Mouse (Mus musculus) embryonic facial prominence, embryonic 13.5 days (tissue): ENCODE data around the gene Lpgat1. TPM values are rescaled to one million over a fixed set of nuclear protein-coding genes. Genes with fewer than 3 reads are reported as not detected.

Experiments
- ATAC-seq: fragments of 200-750 bp; cut with Nextera tagmentation; 2 replicates; pipeline ENCODE4 v1.8.0; 2017; ENCODE audit warnings: low read depth; ENCODE audit not compliant: insufficient number of reproducible peaks, insufficient read depth, low FRiP score, low TSS enrichment
- H3K27ac ChIP-seq: fragments of 300-500 bp; sonication (generic); 2 replicates; pipeline ENCODE4 v1.5.1; 2015; ENCODE audit warnings: moderate library complexity, mild to moderate bottlenecking, inconsistent platforms
- H3K27me3 ChIP-seq: fragments of 300-500 bp; sonication (generic); 2 replicates; pipeline ENCODE4 v1.6.1; 2015; ENCODE audit warnings: mild to moderate bottlenecking, inconsistent platforms
- H3K36me3 ChIP-seq: fragments of 300-500 bp; sonication (generic); 2 replicates; pipeline ENCODE4 v1.6.1; 2015; ENCODE audit warnings: mild to moderate bottlenecking, inconsistent platforms
- H3K4me1 ChIP-seq: fragments of 300-500 bp; sonication (generic); 2 replicates; pipeline ENCODE4 v1.6.1; 2015; ENCODE audit warnings: inconsistent platforms
- H3K4me2 ChIP-seq: fragments of 300-500 bp; sonication (generic); 2 replicates; pipeline ENCODE4 v1.6.1; 2015; ENCODE audit warnings: moderate library complexity, mild to moderate bottlenecking, inconsistent platforms
- H3K4me3 ChIP-seq: fragments of 300-500 bp; sonication (generic); 2 replicates; pipeline ENCODE4 v1.5.1; 2015; ENCODE audit warnings: mild to moderate bottlenecking, inconsistent platforms
- H3K9ac ChIP-seq: fragments of 300-500 bp; sonication (generic); 2 replicates; pipeline ENCODE4 v1.6.1; 2015; ENCODE audit warnings: mild to moderate bottlenecking, inconsistent platforms
- H3K9me3 ChIP-seq: fragments of 300-500 bp; sonication (generic); 2 replicates; pipeline ENCODE4 v1.6.1; 2016; ENCODE audit warnings: inconsistent platforms
- WGBS: fragments of 180-500 bp; shearing (Covaris S2); methylation state at CpG from one replicate; pipeline ENCODE4 v1.1.7; 2015; ENCODE audit warnings: mixed read lengths; 5-methylcytosine and 5-hydroxymethylcytosine counted together
- polyA plus RNA-seq: library from polyadenylated mRNA; unstranded; fragments of >200 nt; fragmentation: Nextera tagmentation; extraction: Ambion mirVana; gene quantifications from 2 replicates; pipeline ENCODE4 v1.2.1, GENCODE M21; 2015

Gene Lpgat1
- polyA plus RNA-seq, 1 experiment from 2014 or later: 19.0 TPM

DNA sequence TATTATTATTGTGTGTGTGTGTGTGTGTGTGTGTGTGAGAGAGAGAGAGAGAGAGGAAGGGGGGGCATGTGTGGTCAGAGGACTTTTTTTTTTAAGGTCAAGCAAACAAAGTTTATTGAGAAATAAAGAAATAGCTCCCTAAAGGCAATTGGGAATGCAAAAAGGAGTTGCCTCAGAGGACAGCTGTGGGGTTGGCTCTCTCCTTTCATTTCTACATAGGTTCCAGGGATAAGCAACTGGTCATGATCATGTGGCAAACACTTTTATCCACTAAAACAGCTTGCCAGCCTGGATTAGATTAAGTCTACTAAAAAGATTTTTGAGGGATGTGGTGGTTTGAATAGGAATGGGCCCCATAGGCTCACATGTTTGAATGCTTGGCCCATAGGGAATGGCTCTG, 18.8 kb downstream of the Lpgat1 start:
- Histone ChIP-seq H3K9ac (no peak overlapping the region), H3K36me3 (peaks cover 17% of the 10 kb centered on the region), H3K4me3 (no peak overlapping the region), H3K9me3 (no peaks in the 10 kb centered on the region), H3K27me3 (no peaks in the 10 kb centered on the region), H3K27ac (no peak overlapping the region), H3K4me2 (no peak overlapping the region), H3K4me1 (0 out of 2 replicates have a peak, but pooled peaks cover 10% of the 10 kb centered on the region)
- no peak for ATAC-seq

DNA sequence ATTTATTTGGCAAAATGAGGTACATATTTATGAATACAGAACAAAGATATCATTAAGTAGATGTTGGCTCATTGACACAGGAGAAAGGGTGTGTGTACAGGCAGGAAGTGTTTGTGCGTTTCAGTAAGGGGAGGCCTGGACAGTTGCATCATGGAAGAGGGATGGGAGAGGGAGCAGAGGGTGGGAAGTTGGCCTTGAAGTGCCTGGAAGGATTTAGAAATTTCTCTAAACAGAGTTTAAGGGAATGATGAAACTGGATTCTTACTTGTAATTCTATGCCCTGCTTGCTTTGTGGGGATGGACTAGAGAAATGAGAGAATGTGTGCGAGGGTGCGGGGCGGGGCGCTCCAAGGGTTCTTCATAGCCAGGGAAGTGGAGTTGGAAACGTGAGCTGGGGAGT, 20.2 kb downstream of the Lpgat1 start:
- H3K9me3 ChIP-seq: no peaks in the 10 kb centered on the region
- no peak overlapping the region for H3K4me2 ChIP-seq
- no peak for ATAC-seq
- H3K4me3 ChIP-seq: no peak overlapping the region
- H3K4me1 ChIP-seq: 0 out of 2 replicates have a peak, but pooled peaks cover 10% of the 10 kb centered on the region
- no peaks in the 10 kb centered on the region for H3K27me3 ChIP-seq
- WGBS: 65% methylated on average over 6 of the region's 6 CpGs
- H3K36me3 ChIP-seq: peaks cover 16% of the 10 kb centered on the region
- no peak overlapping the region for H3K9ac ChIP-seq
- H3K27ac ChIP-seq: no peak overlapping the region

- H3K9ac ChIP-seq: no peak overlapping the region
- no peaks in the 10 kb centered on the region for H3K27me3 ChIP-seq
- no peak overlapping the region for H3K4me3 ChIP-seq
- peaks cover 8% of the 10 kb centered on the region for H3K36me3 ChIP-seq
- no peak overlapping the region for H3K4me2 ChIP-seq
- 0 out of 2 replicates have a peak, but pooled peaks cover 10% of the 10 kb centered on the region for H3K4me1 ChIP-seq
- ATAC-seq: no peak
- 93% methylated on average over 2 of the region's 2 CpGs for WGBS
- no peak overlapping the region for H3K27ac ChIP-seq
- H3K9me3 ChIP-seq: no peaks in the 10 kb centered on the region
Measured at GRCm38 (mm10) chr1:191738726-191739125, 21.1 kb downstream of the Lpgat1 start.

- H3K27me3 ChIP-seq: no peaks in the 10 kb centered on the region
- no peak overlapping the region for H3K9ac ChIP-seq
- ATAC-seq: no peak
- no peaks in the 10 kb centered on the region for H3K9me3 ChIP-seq
- no peak overlapping the region for H3K4me2 ChIP-seq
- 0 out of 2 replicates have a peak, but pooled peaks cover 6% of the 10 kb centered on the region for H3K4me1 ChIP-seq
- H3K4me3 ChIP-seq: no peak overlapping the region
- 88% methylated on average over 6 of the region's 6 CpGs for WGBS
- peaks cover 13% of the 10 kb centered on the region; the same call in 1 of the 2 replicates for H3K36me3 ChIP-seq
- no peak overlapping the region for H3K27ac ChIP-seq
Measured at GRCm38 (mm10) chr1:191740587-191741361, 23.1 kb downstream of the Lpgat1 start.

DNA sequence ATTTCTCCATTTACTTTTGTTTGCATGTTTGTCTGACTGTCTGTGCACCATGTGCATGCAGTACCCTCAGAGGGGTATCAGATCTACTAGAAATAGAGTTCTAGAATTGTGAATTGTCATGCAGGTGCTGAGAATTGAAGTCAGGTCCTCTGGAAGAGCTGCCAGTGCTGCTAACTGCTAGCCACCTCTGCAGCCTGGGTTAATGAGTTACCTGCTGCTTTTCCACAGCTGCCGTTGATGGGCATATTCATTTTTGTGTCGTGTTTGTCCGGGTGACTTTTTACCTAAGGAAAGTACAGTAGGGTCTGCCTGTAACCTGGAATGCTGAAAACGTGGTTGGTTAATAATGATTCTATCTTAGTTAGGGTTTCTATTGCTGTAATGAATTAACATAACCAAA, 24.0 kb downstream of the Lpgat1 start:
- 90% methylated on average over 4 of the region's 4 CpGs for WGBS
- no peak for ATAC-seq
- Histone ChIP-seq H3K4me2 (no peak overlapping the region), H3K9ac (no peak overlapping the region), H3K36me3 (peaks cover 14% of the 10 kb centered on the region; the same call in 1 of the 2 replicates), H3K9me3 (no peaks in the 10 kb centered on the region), H3K27ac (no peak overlapping the region), H3K27me3 (no peaks in the 10 kb centered on the region), H3K4me1 (0 out of 2 replicates have a peak, but pooled peaks cover 6% of the 10 kb centered on the region), H3K4me3 (no peak overlapping the region)

DNA sequence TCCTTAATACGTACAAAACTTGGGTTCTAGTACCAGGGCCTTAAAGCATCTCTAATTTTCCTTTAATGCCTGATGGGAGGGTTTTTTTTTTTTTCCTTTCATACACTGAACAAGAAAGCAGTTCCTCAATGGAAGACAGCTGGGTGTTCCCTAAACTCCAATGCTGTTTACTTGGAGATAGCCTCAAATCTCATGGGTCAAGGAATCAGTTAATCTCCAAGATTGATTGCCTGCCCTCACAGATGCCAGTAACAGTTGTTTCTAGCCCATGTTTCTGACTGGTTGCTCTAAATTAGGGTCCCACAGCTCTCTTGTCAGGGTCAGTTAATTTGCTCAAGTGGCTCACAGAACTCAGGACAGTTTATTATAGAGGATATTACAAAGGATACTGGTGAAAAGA, 30.8 kb downstream of the Lpgat1 start:
- Histone ChIP-seq H3K36me3 (peaks cover 19% of the 10 kb centered on the region), H3K27me3 (no peaks in the 10 kb centered on the region), H3K4me1 (no peaks in the 10 kb centered on the region), H3K27ac (no peak overlapping the region), H3K9me3 (no peaks in the 10 kb centered on the region), H3K4me3 (no peak overlapping the region), H3K4me2 (no peak overlapping the region), H3K9ac (no peak overlapping the region)
- WGBS: 54% methylated on average over 1 of the region's 1 CpGs
- no peak for ATAC-seq

- H3K36me3 ChIP-seq: peaks cover 61% of the 10 kb centered on the region
- H3K4me1 ChIP-seq: no peaks in the 10 kb centered on the region
- no peaks in the 10 kb centered on the region for H3K27me3 ChIP-seq
- 87% methylated on average over 3 of the region's 3 CpGs for WGBS
- no peak overlapping the region for H3K9ac ChIP-seq
- no peak for ATAC-seq
- no peak overlapping the region for H3K4me2 ChIP-seq
- no peak overlapping the region for H3K4me3 ChIP-seq
- no peaks in the 10 kb centered on the region for H3K9me3 ChIP-seq
- no peak overlapping the region for H3K27ac ChIP-seq
Measured at GRCm38 (mm10) chr1:191756520-191757199, 39.0 kb downstream of the Lpgat1 start.

DNA sequence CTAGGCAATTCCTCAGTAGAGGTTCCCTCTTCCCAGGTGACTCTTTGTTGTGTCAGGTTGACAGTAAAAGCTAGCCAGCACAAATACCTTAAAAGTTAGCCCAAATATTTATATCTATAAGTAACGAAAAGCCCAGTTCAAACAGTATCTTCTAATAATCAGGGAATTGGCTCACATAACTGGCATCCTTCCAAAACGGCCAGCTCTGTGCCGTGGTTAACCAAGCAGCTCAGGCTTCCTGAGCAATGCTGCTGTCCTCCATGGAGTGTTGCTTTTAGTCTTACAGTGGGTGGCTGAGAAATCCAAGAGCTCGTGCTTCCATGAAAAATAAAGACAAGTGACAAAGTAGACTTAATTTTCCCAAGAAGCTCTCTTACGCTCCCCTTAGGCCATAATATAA, 56.5 kb downstream of the Lpgat1 start:
- ATAC-seq: no peak
- no peak overlapping the region for H3K4me3 ChIP-seq
- H3K27me3 ChIP-seq: no peaks in the 10 kb centered on the region
- no peak overlapping the region for H3K4me2 ChIP-seq
- no peaks in the 10 kb centered on the region for H3K4me1 ChIP-seq
- H3K9ac ChIP-seq: no peak overlapping the region
- WGBS: 68% methylated on average over 5 of the region's 5 CpGs
- H3K9me3 ChIP-seq: no peaks in the 10 kb centered on the region
- H3K36me3 ChIP-seq: peaks cover 53% of the 10 kb centered on the region
- H3K27ac ChIP-seq: no peak overlapping the region

GRCm38 (mm10) chr1:191775116-191775515, 57.5 kb downstream of the Lpgat1 start:
- WGBS: 84% methylated on average over 8 of the region's 8 CpGs
- Histone ChIP-seq H3K9ac (no peak overlapping the region), H3K4me2 (no peak overlapping the region), H3K4me1 (no peaks in the 10 kb centered on the region), H3K27ac (no peak overlapping the region), H3K36me3 (peaks cover 63% of the 10 kb centered on the region), H3K9me3 (no peaks in the 10 kb centered on the region), H3K4me3 (no peak overlapping the region), H3K27me3 (no peaks in the 10 kb centered on the region)
- no peak for ATAC-seq

GRCm38 (mm10) chr1:191777521-191777920, 59.9 kb downstream of the Lpgat1 start:
- ATAC-seq: no peak

GRCm38 (mm10) chr1:191780470-191780869, 62.8 kb downstream of the Lpgat1 start:
- Histone ChIP-seq H3K4me2 (no peak overlapping the region), H3K27ac (no peak overlapping the region), H3K27me3 (no peaks in the 10 kb centered on the region), H3K9ac (no peak overlapping the region), H3K9me3 (no peaks in the 10 kb centered on the region), H3K4me3 (no peak overlapping the region), H3K4me1 (no peaks in the 10 kb centered on the region), H3K36me3 (peaks cover 51% of the 10 kb centered on the region)
- ATAC-seq: no peak
- 93% methylated on average over 1 of the region's 1 CpGs for WGBS

More at GRCm38 (mm10) chr1:191777521-191777920, 59.9 kb downstream of the Lpgat1 start:
- no peak overlapping the region for H3K4me3 ChIP-seq
- H3K9ac ChIP-seq: no peak overlapping the region
- no peak overlapping the region for H3K4me2 ChIP-seq
- no peaks in the 10 kb centered on the region for H3K27me3 ChIP-seq
- no peaks in the 10 kb centered on the region for H3K9me3 ChIP-seq
- no peak overlapping the region for H3K27ac ChIP-seq
- 80% methylated on average over 8 of the region's 8 CpGs for whole genome bisulfite sequencing
- H3K36me3 ChIP-seq: peaks cover 72% of the 10 kb centered on the region
- no peaks in the 10 kb centered on the region for H3K4me1 ChIP-seq

- ATAC-seq: no peak
- Histone ChIP-seq H3K27ac (no peak overlapping the region; the same call in 1 of the 2 replicates), H3K27me3 (no peaks in the 10 kb centered on the region), H3K9me3 (peaks cover 9% of the 10 kb centered on the region), H3K4me3 (no peak overlapping the region), H3K4me2 (no peak overlapping the region), H3K4me1 (no peaks in the 10 kb centered on the region), H3K36me3 (peaks cover 9% of the 10 kb centered on the region), H3K9ac (no peak overlapping the region)
- WGBS: 45% methylated on average over 11 of the region's 11 CpGs
Measured at GRCm38 (mm10) chr1:191785108-191785507, 67.5 kb downstream of the Lpgat1 start.
